Mouse (Mus musculus): Measurements from ENCODE around the gene Il34. TPM values are rescaled to one million over a fixed set of nuclear protein-coding genes. Genes with fewer than 3 reads are reported as not detected.
"Not testable (repeated sequence)": the region's sequence is repeated elsewhere in the genome, so short reads cannot be mapped to it uniquely, and the experiment has no call there.

The Il34 gene
- polyA plus RNA-seq, 1 experiment from 2014 or later: 1.9 TPM

DNA sequence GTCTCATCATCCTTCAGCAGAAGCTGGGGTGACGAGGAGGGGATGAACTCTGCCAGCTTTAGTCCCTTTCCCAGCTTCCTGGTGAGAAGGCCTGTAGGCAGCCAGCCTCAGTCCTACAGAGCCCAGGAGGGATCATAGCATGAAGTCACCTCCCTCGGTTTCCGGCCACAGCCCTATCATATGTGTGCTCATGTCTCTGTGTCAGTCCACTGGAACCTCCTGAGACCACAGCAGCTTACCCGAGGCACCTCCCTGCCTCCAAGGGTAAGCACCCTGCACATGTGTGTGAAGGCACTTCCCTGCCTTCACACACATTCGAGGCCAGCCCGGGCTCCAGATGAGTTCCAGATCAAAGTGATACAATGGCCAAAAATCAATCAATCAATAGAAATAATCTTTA lies 15.5 kb downstream of the Il34 start:
- ATAC-seq (replicated peaks; ENCODE audit: extremely low read depth, insufficient read depth, low FRiP score): no peak
- H3K9ac ChIP-seq (ENCODE audit: low read length): no peak overlapping the region
- H3K9me3 ChIP-seq (replicated peaks; ENCODE audit: control insufficient read depth, low read length): 0 out of 2 replicates have a peak, but pooled peaks cover 2% of the 10 kb centered on the region
- H3K36me3 ChIP-seq (ENCODE audit: control insufficient read depth, insufficient read depth): no peaks in the 10 kb centered on the region
- no peak overlapping the region for H3K4me3 ChIP-seq (ENCODE audit: low read length)
- no peaks in the 10 kb centered on the region for H3K27me3 ChIP-seq (ENCODE audit: control insufficient read depth, insufficient read depth, low read length)
- 53% methylated on average over 6 of the region's 6 CpGs for WGBS
- H3K27ac ChIP-seq (ENCODE audit: low read length): no peak overlapping the region
- H3K4me1 ChIP-seq (ENCODE audit: control insufficient read depth, insufficient read depth, low read length): peaks cover 4% of the 10 kb centered on the region
- no peak overlapping the region for H3K4me2 ChIP-seq (ENCODE audit: low read depth, low read length)

DNA sequence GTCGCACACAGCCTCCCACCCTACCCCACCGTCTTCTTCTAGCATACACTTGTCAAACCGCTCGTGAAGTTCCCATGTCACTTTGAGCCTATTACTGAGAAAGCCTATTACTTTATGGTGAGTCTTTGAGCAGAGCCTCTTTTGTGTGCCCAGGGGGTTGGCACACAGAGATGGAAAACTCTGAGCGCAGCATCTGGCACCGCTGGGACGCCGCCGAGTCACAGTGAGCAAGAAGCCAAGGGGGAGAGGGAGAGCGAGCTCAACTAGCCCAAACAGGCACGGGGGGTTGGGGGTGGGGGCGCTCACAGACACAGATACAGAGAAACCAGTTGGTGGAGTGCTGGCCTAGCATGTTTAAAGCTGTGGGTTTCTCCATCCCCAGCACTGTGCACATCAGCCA lies 16.2 kb downstream of the Il34 start:
- no peaks in the 10 kb centered on the region for H3K27me3 ChIP-seq (ENCODE audit: control insufficient read depth, insufficient read depth, low read length)
- H3K4me3 ChIP-seq (ENCODE audit: low read length): no peak overlapping the region
- no peaks in the 10 kb centered on the region for H3K9me3 ChIP-seq (replicated peaks; ENCODE audit: control insufficient read depth, low read length)
- WGBS: 51% methylated on average over 12 of the region's 12 CpGs
- no peak overlapping the region for H3K4me2 ChIP-seq (ENCODE audit: low read depth, low read length)
- no peak overlapping the region for H3K9ac ChIP-seq (ENCODE audit: low read length)
- ATAC-seq (replicated peaks; ENCODE audit: extremely low read depth, insufficient read depth, low FRiP score): no peak; the same call in 1 of the 2 replicates
- peaks cover 4% of the 10 kb centered on the region for H3K4me1 ChIP-seq (ENCODE audit: control insufficient read depth, insufficient read depth, low read length)
- no peaks in the 10 kb centered on the region for H3K36me3 ChIP-seq (ENCODE audit: control insufficient read depth, insufficient read depth)
- 0 out of 2 replicates have a peak overlapping the region, but pooled peaks have one; percentile 9 for H3K27ac ChIP-seq (ENCODE audit: low read length)

- Histone ChIP-seq H3K9me3 (replicated peaks; ENCODE audit: control insufficient read depth, low read length) (no peaks in the 10 kb centered on the region), H3K36me3 (ENCODE audit: control insufficient read depth, insufficient read depth) (no peaks in the 10 kb centered on the region), H3K4me3 (ENCODE audit: low read length) (no peak overlapping the region), H3K27ac (ENCODE audit: low read length) (no peak overlapping the region), H3K9ac (ENCODE audit: low read length) (no peak overlapping the region), H3K4me2 (ENCODE audit: low read depth, low read length) (no peak overlapping the region), H3K4me1 (ENCODE audit: control insufficient read depth, insufficient read depth, low read length) (peaks cover 4% of the 10 kb centered on the region), H3K27me3 (ENCODE audit: control insufficient read depth, insufficient read depth, low read length) (no peaks in the 10 kb centered on the region)
- 52% methylated on average over 12 of the region's 12 CpGs for WGBS
- peak; percentile 19 for ATAC-seq (replicated peaks; ENCODE audit: extremely low read depth, insufficient read depth, low FRiP score)
Observed at GRCm38 (mm10) chr8:110788981-110789380, 16.7 kb downstream of the Il34 start.

DNA sequence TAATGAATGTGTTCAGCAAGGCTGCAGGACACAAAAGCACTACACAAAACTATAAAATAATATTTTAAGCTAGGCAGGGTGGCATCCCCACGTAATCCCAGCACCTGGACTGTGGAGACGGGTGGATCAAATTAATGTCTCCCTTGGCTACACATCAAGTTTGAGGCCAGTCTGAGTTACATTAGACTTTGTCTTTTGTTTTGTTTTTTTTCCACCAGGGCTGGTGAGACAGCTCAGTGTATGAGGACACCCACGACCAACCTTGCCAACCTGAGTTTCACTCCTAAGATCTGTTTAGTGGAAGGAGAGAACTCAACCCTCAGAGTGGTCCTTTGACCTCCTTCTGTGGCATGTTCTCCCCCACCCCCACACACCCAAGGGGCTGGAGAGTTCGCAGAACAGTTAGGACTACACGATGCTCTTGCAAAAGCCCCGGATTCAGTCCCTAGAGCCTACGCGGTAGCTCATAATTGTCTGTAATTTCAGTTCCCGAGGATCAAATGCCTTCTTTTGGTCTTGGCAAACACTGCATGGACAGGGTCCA lies 18.2 kb downstream of the Il34 start:
- H3K4me1 ChIP-seq (ENCODE audit: control insufficient read depth, insufficient read depth, low read length): no peaks in the 10 kb centered on the region
- 81% methylated on average over 9 of the region's 9 CpGs for WGBS
- no peak overlapping the region for H3K9ac ChIP-seq (ENCODE audit: low read length)
- H3K27ac ChIP-seq (ENCODE audit: low read length): no peak overlapping the region
- H3K9me3 ChIP-seq (replicated peaks; ENCODE audit: control insufficient read depth, low read length): no peaks in the 10 kb centered on the region
- H3K27me3 ChIP-seq (ENCODE audit: control insufficient read depth, insufficient read depth, low read length): no peaks in the 10 kb centered on the region
- no peak overlapping the region for H3K4me3 ChIP-seq (ENCODE audit: low read length)
- H3K36me3 ChIP-seq (ENCODE audit: control insufficient read depth, insufficient read depth): no peaks in the 10 kb centered on the region
- ATAC-seq (replicated peaks; ENCODE audit: extremely low read depth, insufficient read depth, low FRiP score): no peak
- H3K4me2 ChIP-seq (ENCODE audit: low read depth, low read length): no peak overlapping the region

DNA sequence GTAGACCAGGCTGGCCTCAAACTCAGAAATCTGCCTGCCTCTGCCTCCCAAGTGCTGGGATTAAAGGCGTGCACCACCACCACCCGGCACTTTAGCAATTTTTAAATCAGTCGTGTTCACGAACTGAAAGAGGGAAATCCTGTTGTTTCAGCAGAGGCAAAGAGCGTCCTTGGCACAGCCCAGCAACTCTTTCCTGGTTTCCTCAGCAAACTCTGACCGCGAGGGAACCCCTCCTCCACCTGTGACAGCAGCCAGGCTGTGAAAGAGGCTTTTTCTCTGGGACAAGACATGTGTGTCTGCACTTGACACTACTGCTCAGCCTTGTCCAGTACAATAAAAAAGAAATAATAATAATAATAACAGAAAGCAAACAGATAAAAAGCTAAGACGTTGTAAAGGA lies 18.8 kb downstream of the Il34 start:
- no peak overlapping the region for H3K9ac ChIP-seq (ENCODE audit: low read length)
- H3K27me3 ChIP-seq (ENCODE audit: control insufficient read depth, insufficient read depth, low read length): no peaks in the 10 kb centered on the region
- H3K4me3 ChIP-seq (ENCODE audit: low read length): no peak overlapping the region
- H3K36me3 ChIP-seq (ENCODE audit: control insufficient read depth, insufficient read depth): no peaks in the 10 kb centered on the region
- no peak for ATAC-seq (replicated peaks; ENCODE audit: extremely low read depth, insufficient read depth, low FRiP score)
- H3K4me1 ChIP-seq (ENCODE audit: control insufficient read depth, insufficient read depth, low read length): no peaks in the 10 kb centered on the region
- H3K4me2 ChIP-seq (ENCODE audit: low read depth, low read length): no peak overlapping the region
- no peak overlapping the region for H3K27ac ChIP-seq (ENCODE audit: low read length)
- no peaks in the 10 kb centered on the region for H3K9me3 ChIP-seq (replicated peaks; ENCODE audit: control insufficient read depth, low read length)
- 54% methylated on average over 8 of the region's 8 CpGs for WGBS

- WGBS: 79% methylated on average over 7 of the region's 7 CpGs
- not testable (repeated sequence) for H3K36me3 ChIP-seq (ENCODE audit: control insufficient read depth, insufficient read depth); H3K27me3 ChIP-seq (ENCODE audit: control insufficient read depth, insufficient read depth, low read length); H3K9me3 ChIP-seq (replicated peaks; ENCODE audit: control insufficient read depth, low read length); ATAC-seq (replicated peaks; ENCODE audit: extremely low read depth, insufficient read depth, low FRiP score); H3K27ac ChIP-seq (ENCODE audit: low read length); H3K4me1 ChIP-seq (ENCODE audit: control insufficient read depth, insufficient read depth, low read length); H3K4me3 ChIP-seq (ENCODE audit: low read length); H3K9ac ChIP-seq (ENCODE audit: low read length); H3K4me2 ChIP-seq (ENCODE audit: low read depth, low read length)
Observed at GRCm38 (mm10) chr8:110786501-110786900, 19.2 kb downstream of the Il34 start.

GRCm38 (mm10) chr8:110785366-110785765 lies 20.4 kb downstream of the Il34 start:
- Histone ChIP-seq H3K9me3 (replicated peaks; ENCODE audit: control insufficient read depth, low read length) (no peaks in the 10 kb centered on the region), H3K27ac (ENCODE audit: low read length) (no peak overlapping the region), H3K4me1 (ENCODE audit: control insufficient read depth, insufficient read depth, low read length) (no peaks in the 10 kb centered on the region), H3K4me2 (ENCODE audit: low read depth, low read length) (no peak overlapping the region), H3K9ac (ENCODE audit: low read length) (no peak overlapping the region), H3K4me3 (ENCODE audit: low read length) (no peak overlapping the region), H3K36me3 (ENCODE audit: control insufficient read depth, insufficient read depth) (no peaks in the 10 kb centered on the region), H3K27me3 (ENCODE audit: control insufficient read depth, insufficient read depth, low read length) (no peaks in the 10 kb centered on the region)
- 51% methylated on average over 2 of the region's 2 CpGs for WGBS
- no peak for ATAC-seq (replicated peaks; ENCODE audit: extremely low read depth, insufficient read depth, low FRiP score)

- H3K27me3 ChIP-seq (ENCODE audit: control insufficient read depth, insufficient read depth, low read length): no peaks in the 10 kb centered on the region
- H3K4me1 ChIP-seq (ENCODE audit: control insufficient read depth, insufficient read depth, low read length): no peaks in the 10 kb centered on the region
- H3K9ac ChIP-seq (ENCODE audit: low read length): no peak overlapping the region
- no peak overlapping the region for H3K4me2 ChIP-seq (ENCODE audit: low read depth, low read length)
- H3K36me3 ChIP-seq (ENCODE audit: control insufficient read depth, insufficient read depth): no peaks in the 10 kb centered on the region
- no peak for ATAC-seq (replicated peaks; ENCODE audit: extremely low read depth, insufficient read depth, low FRiP score)
- H3K9me3 ChIP-seq (replicated peaks; ENCODE audit: control insufficient read depth, low read length): 0 out of 2 replicates have a peak, but pooled peaks cover 5% of the 10 kb centered on the region
- 63% methylated on average over 13 of the region's 13 CpGs for WGBS
- H3K4me3 ChIP-seq (ENCODE audit: low read length): no peak overlapping the region
- H3K27ac ChIP-seq (ENCODE audit: low read length): no peak overlapping the region
Observed at GRCm38 (mm10) chr8:110779924-110780718, 25.6 kb downstream of the Il34 start.

GRCm38 (mm10) chr8:110776335-110776734 lies 29.4 kb downstream of the Il34 start:
- Histone ChIP-seq H3K4me2 (ENCODE audit: low read depth, low read length) (no peak overlapping the region), H3K9me3 (replicated peaks; ENCODE audit: control insufficient read depth, low read length) (0 out of 2 replicates have a peak, but pooled peaks cover 5% of the 10 kb centered on the region), H3K27me3 (ENCODE audit: control insufficient read depth, insufficient read depth, low read length) (no peaks in the 10 kb centered on the region), H3K27ac (ENCODE audit: low read length) (no peak overlapping the region), H3K4me1 (ENCODE audit: control insufficient read depth, insufficient read depth, low read length) (peaks cover 9% of the 10 kb centered on the region), H3K36me3 (ENCODE audit: control insufficient read depth, insufficient read depth) (no peaks in the 10 kb centered on the region), H3K9ac (ENCODE audit: low read length) (no peak overlapping the region), H3K4me3 (ENCODE audit: low read length) (no peak overlapping the region)
- 95% methylated on average over 3 of the region's 3 CpGs for WGBS
- ATAC-seq (replicated peaks; ENCODE audit: extremely low read depth, insufficient read depth, low FRiP score): no peak

All from heart, embryonic 16.5 days (tissue).